Mouse (Mus musculus): Measurements from ENCODE around the gene Ifnar1.
"Not testable (repeated sequence)": the region's sequence is repeated elsewhere in the genome, so short reads cannot be mapped to it uniquely, and the experiment has no call there.

Ifnar1 gene

GRCm38 (mm10) chr16:91504701-91505100 lies 19.7 kb downstream of the Ifnar1 start:
- no peak for DNase-seq (ENCODE audit: low spot score)

GRCm38 (mm10) chr16:91505116-91505601 lies 20.1 kb downstream of the Ifnar1 start:
- no peak for DNase-seq (ENCODE audit: low spot score)

GRCm38 (mm10) chr16:91506396-91506795 lies 21.4 kb downstream of the Ifnar1 start:
- no peak for DNase-seq (ENCODE audit: low spot score)

- DNase-seq (ENCODE audit: low spot score): peak; percentile 48
These were observed 27.2 kb downstream of the Ifnar1 start for GRCm38 (mm10) chr16:91512161-91512787.

- no peak for DNase-seq (ENCODE audit: low spot score)
These were observed 28.1 kb downstream of the Ifnar1 start for GRCm38 (mm10) chr16:91513099-91513498.

GRCm38 (mm10) chr16:91517020-91517419 lies 32.0 kb downstream of the Ifnar1 start:
- DNase-seq (ENCODE audit: low spot score): no peak

GRCm38 (mm10) chr16:91522040-91522439 lies 37.0 kb downstream of the Ifnar1 start:
- DNase-seq (ENCODE audit: low spot score): no peak

- no peak for DNase-seq (ENCODE audit: low spot score)
These were observed 37.7 kb downstream of the Ifnar1 start for GRCm38 (mm10) chr16:91522479-91523309.

- no peak for DNase-seq (ENCODE audit: low spot score)
These were observed 39.2 kb downstream of the Ifnar1 start for GRCm38 (mm10) chr16:91524206-91524605.

GRCm38 (mm10) chr16:91526274-91526673 lies 41.2 kb downstream of the Ifnar1 start:
- DNase-seq (ENCODE audit: low spot score): no peak

GRCm38 (mm10) chr16:91527051-91527450 lies 42.0 kb downstream of the Ifnar1 start:
- DNase-seq (ENCODE audit: low spot score): no peak

GRCm38 (mm10) chr16:91527500-91527899 lies 42.5 kb downstream of the Ifnar1 start:
- no peak for DNase-seq (ENCODE audit: low spot score)

- DNase-seq (ENCODE audit: low spot score): no peak
These were observed 43.5 kb downstream of the Ifnar1 start for GRCm38 (mm10) chr16:91528578-91528977.

- DNase-seq (ENCODE audit: low spot score): not testable (repeated sequence)
These were observed 45.8 kb downstream of the Ifnar1 start for GRCm38 (mm10) chr16:91530830-91531229.

GRCm38 (mm10) chr16:91531856-91532255 lies 46.8 kb downstream of the Ifnar1 start:
- no peak for DNase-seq (ENCODE audit: low spot score)

GRCm38 (mm10) chr16:91532429-91532828 lies 47.4 kb downstream of the Ifnar1 start:
- DNase-seq (ENCODE audit: low spot score): no peak

GRCm38 (mm10) chr16:91533097-91534001 lies 48.3 kb downstream of the Ifnar1 start:
- DNase-seq (ENCODE audit: low spot score): no peak

GRCm38 (mm10) chr16:91534477-91534876 lies 49.4 kb downstream of the Ifnar1 start:
- no peak for DNase-seq (ENCODE audit: low spot score)

- DNase-seq (ENCODE audit: low spot score): no peak
These were observed 49.9 kb downstream of the Ifnar1 start for GRCm38 (mm10) chr16:91534888-91535287.

- no peak for DNase-seq (ENCODE audit: low spot score)
These were observed 51.3 kb downstream of the Ifnar1 start for GRCm38 (mm10) chr16:91536372-91536771.

- no peak for DNase-seq (ENCODE audit: low spot score)
These were observed 52.0 kb downstream of the Ifnar1 start for GRCm38 (mm10) chr16:91537065-91537464.

GRCm38 (mm10) chr16:91538051-91538450 lies 53.0 kb downstream of the Ifnar1 start:
- DNase-seq (ENCODE audit: low spot score): no peak
